In the genomic region with DNA sequence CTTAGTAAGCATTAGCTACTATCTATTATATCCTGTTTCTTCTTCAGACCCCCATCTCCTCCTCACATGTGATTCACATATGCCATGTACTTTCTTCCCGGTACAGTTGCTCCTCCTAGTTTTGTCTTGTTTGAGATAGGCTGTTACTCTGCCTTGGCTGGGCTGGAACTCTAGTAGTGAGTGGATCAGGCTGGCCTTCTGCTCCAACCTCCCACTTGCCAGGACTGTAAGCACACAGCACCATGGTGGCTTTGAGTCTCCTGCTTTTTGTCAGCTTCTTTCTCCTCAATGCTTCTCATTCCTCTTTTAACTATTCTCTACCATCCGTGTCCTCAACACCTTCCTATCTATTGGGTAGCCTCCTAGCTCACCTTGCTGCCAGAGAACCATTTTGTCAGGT, we compare ENCODE assay signal across 8 mouse cellular contexts. TPM values are rescaled to one million over a fixed set of nuclear protein-coding genes. Genes with fewer than 3 reads are reported as not detected.
DNase-seq lines count a peak whose midpoint lies in the region; ATAC-seq and TF ChIP-seq lines count a peak whose summit lies in the region.

No protein-coding gene starts in this region.

- H3K79me2 ChIP-seq in liver, adult 2 months (ENCODE audit: control insufficient read depth, insufficient read depth, low read length), result peaks cover 18% of the 10 kb centered on the region; the same call in 1 of the 2 replicates

- H3K4me3 ChIP-seq in liver, adult 2 months (ENCODE audit: insufficient read depth, low read depth, low read length), result no peak overlapping the region
- no peak overlapping the region for H3K4me3 ChIP-seq in forebrain, embryonic 12.5 days (replicated peaks)
- no peak overlapping the region for H3K4me3 ChIP-seq in intestine, embryonic 16.5 days (ENCODE audit: low read length)
- H3K4me3 ChIP-seq in neural tube, embryonic 13.5 days, result peak overlapping the region; percentile 64; the same call in 1 of the 2 replicates

- DNase-seq in liver, adult 2 months (ENCODE audit: extremely low read depth, low read depth, low spot score), result no peak
- DNase-seq in liver, result no peak
- no peak for DNase-seq in ovary, postnatal 36 days (ENCODE audit: low spot score)
- DNase-seq in embryo, embryonic 9.5 days (ENCODE audit: extremely low spot score), result no peak

- peaks cover 26% of the 10 kb centered on the region for H3K4me1 ChIP-seq in liver, adult 2 months (ENCODE audit: control insufficient read depth, insufficient read depth, low read length)
- peaks cover 35% of the 10 kb centered on the region for H3K4me1 ChIP-seq in forebrain, embryonic 12.5 days
- H3K4me1 ChIP-seq in intestine, embryonic 16.5 days (ENCODE audit: control insufficient read depth, insufficient read depth, low read length), result peaks cover 38% of the 10 kb centered on the region
- H3K4me1 ChIP-seq in neural tube, embryonic 13.5 days (replicated peaks), result peaks cover 41% of the 10 kb centered on the region

- no peak overlapping the region for H3K9ac ChIP-seq in liver, adult 2 months (ENCODE audit: low read depth, low read length)
- H3K9ac ChIP-seq in forebrain, embryonic 12.5 days, result no peak overlapping the region; the same call in 1 of the 2 replicates
- H3K9ac ChIP-seq in intestine, embryonic 16.5 days (ENCODE audit: low read depth, low read length), result no peak overlapping the region
- peak overlapping the region; percentile 89 for H3K9ac ChIP-seq in neural tube, embryonic 13.5 days

- H3K27me3 ChIP-seq in liver, adult 2 months (ENCODE audit: control insufficient read depth, insufficient read depth, low read length), result no peaks in the 10 kb centered on the region
- no peaks in the 10 kb centered on the region for H3K27me3 ChIP-seq in forebrain, embryonic 12.5 days
- no peaks in the 10 kb centered on the region for H3K27me3 ChIP-seq in intestine, embryonic 16.5 days (replicated peaks; ENCODE audit: control insufficient read depth, insufficient read depth, low read length)
- H3K27me3 ChIP-seq in neural tube, embryonic 13.5 days, result no peaks in the 10 kb centered on the region

- ATAC-seq in forebrain, embryonic 12.5 days (ENCODE audit: low FRiP score), result no peak
- ATAC-seq in intestine, embryonic 16.5 days, result no peak
- no peak for ATAC-seq in neural tube, embryonic 13.5 days (ENCODE audit: low read depth)
- no peak for ATAC-seq in granulocyte monocyte progenitor cell, adult 5-6 weeks (replicated peaks; ENCODE audit: poor library complexity, severe bottlenecking)

- H3K27ac ChIP-seq in liver, adult 2 months (replicated peaks; ENCODE audit: insufficient read depth, low read depth, low read length), result peak overlapping the region; percentile 11; the same call in 1 of the 2 replicates
- peak overlapping the region; percentile 60 for H3K27ac ChIP-seq in forebrain, embryonic 12.5 days
- H3K27ac ChIP-seq in intestine, embryonic 16.5 days (ENCODE audit: low read length), result peak overlapping the region; percentile 15
- H3K27ac ChIP-seq in neural tube, embryonic 13.5 days (replicated peaks), result peak overlapping the region; percentile 99

- no peaks in the 10 kb centered on the region for H3K9me3 ChIP-seq in forebrain, embryonic 12.5 days
- H3K9me3 ChIP-seq in intestine, embryonic 16.5 days (ENCODE audit: control insufficient read depth, low read length), result no peaks in the 10 kb centered on the region
- no peaks in the 10 kb centered on the region for H3K9me3 ChIP-seq in neural tube, embryonic 13.5 days

- no peaks in the 10 kb centered on the region for H3K36me3 ChIP-seq in liver, adult 2 months (ENCODE audit: control insufficient read depth, insufficient read depth, low read length)
- H3K36me3 ChIP-seq in forebrain, embryonic 12.5 days (replicated peaks), result no peaks in the 10 kb centered on the region
- no peaks in the 10 kb centered on the region for H3K36me3 ChIP-seq in intestine, embryonic 16.5 days (ENCODE audit: control insufficient read depth, insufficient read depth, low read length)
- no peaks in the 10 kb centered on the region for H3K36me3 ChIP-seq in neural tube, embryonic 13.5 days

- WGBS in liver, adult 2 months, result 50% methylated on average over 2 of the region's 2 CpGs
- 62% methylated on average over 2 of the region's 2 CpGs for WGBS in forebrain, embryonic 12.5 days
- 64% methylated on average over 2 of the region's 2 CpGs for WGBS in intestine, embryonic 16.5 days
- WGBS in neural tube, embryonic 13.5 days, result 71% methylated on average over 2 of the region's 2 CpGs

- no peak for TF ChIP-seq CTCF in liver, adult 2 months (IDR thresholded peaks at IDR 0.05; ENCODE audit: low read depth, low read length)

- peak overlapping the region; percentile 78; the same call in 1 of the 2 replicates for H3K4me2 ChIP-seq in forebrain, embryonic 12.5 days
- peak overlapping the region; percentile 14; the same call in 1 of the 2 replicates for H3K4me2 ChIP-seq in intestine, embryonic 16.5 days (ENCODE audit: low read depth, low read length)
- peak overlapping the region; percentile 72 for H3K4me2 ChIP-seq in neural tube, embryonic 13.5 days

- TF ChIP-seq POLR2A in liver, adult 2 months (IDR thresholded peaks at IDR 0.05; ENCODE audit: extremely low read depth, insufficient read depth, low read length), result no peak

RNA-seq across cellular contexts. Expression of a gene that starts 34.8 kb away (rescaled TPM):
- total RNA-seq in liver, adult 2 months (2014; rRNA removed), result 31.8 and 34.8 TPM in 2 replicates
- 22.2 and 26.7 TPM in 2 replicates for polyA plus RNA-seq in liver, adult 2 months (2012; rRNA removed)
- polyA plus RNA-seq in forebrain, embryonic 12.5 days (2016; fragmentation: Nextera tagmentation; extraction: Ambion mirVana), result 112 and 123 TPM in 2 replicates
- polyA plus RNA-seq in intestine, embryonic 16.5 days (2015; fragmentation: Nextera tagmentation; extraction: Ambion mirVana), result 39.9 and 41.9 TPM in 2 replicates
- 46.2 and 50.1 TPM in 2 replicates for polyA plus RNA-seq in neural tube, embryonic 13.5 days (2015; fragmentation: Nextera tagmentation; extraction: Ambion mirVana)
- total RNA-seq in granulocyte monocyte progenitor cell, adult 5-6 weeks (2014; fragmentation: Nextera tagmentation), result 114 and 116 TPM in 2 replicates
- 153 and 204 TPM in 2 replicates for total RNA-seq in granulocyte monocyte progenitor cell, adult 5-6 weeks (2017)

RNA-seq across cellular contexts. Expression of a gene that starts 35.1 kb away (rescaled TPM):
- 3.1 and 3.3 TPM in 2 replicates for total RNA-seq in liver, adult 2 months (2014; rRNA removed)
- polyA plus RNA-seq in liver, adult 2 months (2012; rRNA removed), result 5.2 and 5.3 TPM in 2 replicates
- 6.5 and 7.3 TPM in 2 replicates for polyA plus RNA-seq in forebrain, embryonic 12.5 days (2016; fragmentation: Nextera tagmentation; extraction: Ambion mirVana)
- polyA plus RNA-seq in intestine, embryonic 16.5 days (2015; fragmentation: Nextera tagmentation; extraction: Ambion mirVana), result 9.7 and 10.1 TPM in 2 replicates
- 6.6 and 8.3 TPM in 2 replicates for polyA plus RNA-seq in neural tube, embryonic 13.5 days (2015; fragmentation: Nextera tagmentation; extraction: Ambion mirVana)
- total RNA-seq in granulocyte monocyte progenitor cell, adult 5-6 weeks (2014; fragmentation: Nextera tagmentation), result 4.0 and 6.1 TPM in 2 replicates
- 3.8 TPM in 1 of 2 replicates, not detected in the other for total RNA-seq in granulocyte monocyte progenitor cell, adult 5-6 weeks (2017)

RNA-seq across cellular contexts. Expression of a gene that starts 49.7 kb away (rescaled TPM):
- total RNA-seq in liver, adult 2 months (2014; rRNA removed), result 15.7 TPM in 2 replicates
- 14.2 and 26.4 TPM in 2 replicates for polyA plus RNA-seq in liver, adult 2 months (2012; rRNA removed)
- polyA plus RNA-seq in forebrain, embryonic 12.5 days (2016; fragmentation: Nextera tagmentation; extraction: Ambion mirVana), result 4.4 and 4.8 TPM in 2 replicates
- 1.9 and 2.1 TPM in 2 replicates for polyA plus RNA-seq in intestine, embryonic 16.5 days (2015; fragmentation: Nextera tagmentation; extraction: Ambion mirVana)
- polyA plus RNA-seq in neural tube, embryonic 13.5 days (2015; fragmentation: Nextera tagmentation; extraction: Ambion mirVana), result 3.7 and 4.6 TPM in 2 replicates
- total RNA-seq in granulocyte monocyte progenitor cell, adult 5-6 weeks (2014; fragmentation: Nextera tagmentation), result 5.8 and 12.6 TPM in 2 replicates
- total RNA-seq in granulocyte monocyte progenitor cell, adult 5-6 weeks (2017), result 1.1 and 3.7 TPM in 2 replicates

Comparison
In these comparisons a context has a peak if more than half of its experiments do, and no peak if none do; other contexts are left out.
1. H3K27ac ChIP-seq: peak in every context shown above with its lines; median percentile 99 in neural tube, embryonic 13.5 days; 60 in forebrain, embryonic 12.5 days; 15 in intestine, embryonic 16.5 days; 11 in liver, adult 2 months.
2. H3K4me2 ChIP-seq: peak in every context shown above with its lines; median percentile 78 in forebrain, embryonic 12.5 days; 72 in neural tube, embryonic 13.5 days; 14 in intestine, embryonic 16.5 days.